Mouse (Mus musculus) urinary bladder, postnatal 25 days (tissue): ENCODE measurements around the gene Snx27.

ENCODE experiments used
- DNase-seq: peaks from one replicate; pipeline ENCODE4 v3.0.0; 2022; ENCODE audit warnings: low spot score

The Snx27 gene

DNA sequence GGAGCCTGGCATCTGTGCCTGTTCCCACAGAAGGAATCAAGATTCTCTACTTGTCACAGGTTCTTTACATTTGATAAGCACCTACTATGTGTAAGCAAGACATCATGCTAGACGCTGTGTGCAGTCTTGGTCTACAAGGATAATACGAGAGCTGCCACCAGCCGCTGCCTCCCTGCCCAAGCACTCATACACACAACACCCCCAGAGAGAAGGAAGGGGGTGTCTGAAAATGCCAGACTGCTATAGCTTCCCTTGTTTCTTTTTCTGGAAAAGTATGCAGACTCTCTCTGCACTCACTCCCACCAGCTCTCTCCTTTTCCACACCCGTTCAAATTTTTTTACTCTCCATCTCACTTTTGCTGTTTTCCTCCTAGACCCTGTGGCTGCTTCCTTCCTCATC lies 105.1 kb downstream of the Snx27 start:
- DNase-seq, result no peak

DNA sequence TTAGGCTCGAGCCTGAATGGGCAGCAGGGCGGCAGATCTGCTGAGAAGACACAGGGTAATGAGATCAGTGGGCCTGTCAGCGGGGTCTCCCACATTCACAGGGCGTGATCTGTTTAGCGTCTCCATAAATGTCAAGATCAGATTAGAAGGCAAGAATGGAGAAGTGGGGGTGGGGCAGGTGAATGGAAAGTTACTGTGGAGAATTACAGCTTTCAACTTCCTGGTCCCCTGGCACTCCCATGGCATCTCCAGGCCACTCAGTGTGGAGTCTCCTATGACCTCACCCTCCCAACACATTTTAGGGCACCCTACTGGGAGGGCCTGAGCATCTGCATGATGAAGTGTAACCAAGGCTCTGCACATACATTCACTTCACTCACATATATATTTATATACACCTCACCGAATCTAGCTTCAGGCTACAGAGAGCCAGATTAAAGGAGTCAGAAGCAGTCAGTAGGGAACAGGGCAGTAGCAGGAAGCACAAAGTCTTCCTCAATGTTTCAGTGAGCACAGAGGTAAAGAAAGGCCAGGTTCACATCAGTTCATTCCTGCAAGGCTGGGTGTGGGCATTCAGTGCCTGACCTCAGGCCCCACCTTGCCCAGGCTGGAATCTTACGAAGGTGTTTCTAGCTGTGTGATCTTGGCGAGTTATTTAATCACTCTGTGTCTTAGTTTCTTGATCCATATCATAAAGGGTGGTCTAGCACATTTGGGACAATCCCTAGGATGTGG lies 106.0 kb downstream of the Snx27 start:
- DNase-seq, result no peak

DNA sequence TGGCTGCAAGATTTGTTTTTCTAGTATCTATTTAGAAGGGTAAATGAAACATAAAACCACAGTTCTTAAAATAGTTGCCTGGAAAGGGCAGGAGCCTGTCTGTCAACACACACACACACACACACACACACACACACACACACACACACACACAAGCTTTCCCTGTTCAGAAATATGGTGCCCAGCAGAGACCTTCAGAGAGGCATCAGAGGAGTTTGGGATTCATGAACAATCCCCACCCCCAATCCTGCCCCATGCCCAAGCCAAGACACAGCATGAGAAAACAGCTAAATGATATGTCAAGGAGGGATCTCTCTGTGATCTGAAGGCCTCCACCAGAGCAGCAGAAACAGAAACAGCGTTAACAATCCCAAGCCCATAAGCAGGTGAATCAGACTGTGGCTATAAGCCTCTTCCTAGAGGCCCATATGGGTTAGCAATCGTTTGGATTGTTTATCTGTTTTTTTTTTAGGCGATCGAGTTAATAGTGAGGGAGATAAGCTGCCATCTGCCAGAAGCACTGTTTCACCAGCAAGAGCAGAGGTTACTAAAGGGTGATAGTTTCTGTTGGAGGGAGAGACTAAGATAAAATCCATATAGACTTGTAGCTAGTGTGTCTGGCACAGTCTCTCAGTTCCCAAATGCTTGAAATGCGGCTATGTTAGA lies 108.8 kb downstream of the Snx27 start:
- DNase-seq, result no peak

DNA sequence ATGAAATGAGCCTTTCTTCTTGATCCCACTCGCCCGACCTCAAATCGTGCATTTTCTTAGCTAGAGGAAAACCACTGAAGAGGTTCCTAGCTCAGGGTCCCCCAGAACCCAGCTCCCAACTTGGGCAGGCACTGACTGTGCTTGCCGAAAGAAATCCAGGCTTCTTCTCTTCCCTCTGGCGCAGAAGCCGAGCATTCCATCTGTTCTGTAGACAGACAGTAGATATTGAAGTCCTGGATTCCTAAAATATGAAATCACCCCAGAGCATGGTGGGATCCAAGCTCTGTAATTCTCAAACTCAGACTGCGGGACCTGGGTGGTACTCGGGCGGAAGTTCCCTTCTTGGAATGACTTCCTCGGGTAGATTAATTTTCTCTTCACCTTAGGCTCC lies 109.4 kb downstream of the Snx27 start:
- no peak for DNase-seq

DNA sequence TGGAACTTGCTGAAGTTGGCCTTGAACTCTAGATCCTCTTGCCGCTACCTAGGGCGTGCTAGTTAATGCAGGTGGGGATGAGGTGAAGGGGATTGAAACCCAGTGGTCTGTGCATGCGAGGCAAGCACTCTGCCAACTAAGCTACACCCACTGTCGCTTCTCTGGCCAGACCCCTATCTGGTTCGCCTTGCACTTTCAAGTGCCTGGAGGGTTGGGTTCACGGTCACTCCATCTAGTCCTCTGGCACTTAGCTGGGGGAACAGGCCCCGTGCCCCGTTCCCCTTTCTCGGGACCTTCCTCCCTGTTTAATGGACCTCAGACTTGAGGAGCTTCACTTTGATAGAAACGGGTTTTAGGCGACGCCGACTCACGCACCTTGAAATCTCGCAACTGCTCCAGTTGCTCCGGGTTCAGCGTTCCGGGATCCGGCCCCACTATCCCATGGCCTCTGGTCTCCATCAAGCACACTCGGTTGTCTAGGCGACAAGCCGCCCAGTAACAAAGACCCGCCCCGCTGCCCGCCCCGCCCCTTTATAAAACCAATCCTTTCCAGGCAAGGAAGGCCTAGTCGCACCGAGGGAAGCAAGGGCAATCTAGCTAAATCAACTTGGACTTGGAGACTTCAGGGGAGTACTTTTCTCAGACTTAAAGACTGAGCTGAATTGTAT lies 109.9 kb downstream of the Snx27 start:
- peak; percentile 18 for DNase-seq

DNA sequence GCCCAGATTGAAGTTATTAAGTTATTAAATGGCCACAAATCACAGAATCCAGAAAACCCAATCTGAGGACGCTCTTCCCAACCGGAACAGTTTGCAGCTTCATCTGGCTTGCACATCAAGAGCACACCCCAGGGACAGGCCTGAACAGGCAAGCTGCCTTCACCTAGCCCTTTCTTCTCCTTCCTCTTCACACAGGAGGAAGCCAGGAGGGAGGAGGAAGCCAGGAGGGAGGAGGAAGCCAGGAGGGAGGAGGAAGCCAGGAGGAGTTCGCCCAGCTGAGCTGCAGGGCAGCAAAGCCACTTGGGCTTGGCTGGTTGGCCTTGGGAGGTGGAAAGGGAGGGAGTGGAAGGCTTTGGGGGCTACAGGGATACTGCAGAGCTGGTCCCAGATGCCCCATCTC lies 113.6 kb downstream of the Snx27 start:
- no peak for DNase-seq

DNA sequence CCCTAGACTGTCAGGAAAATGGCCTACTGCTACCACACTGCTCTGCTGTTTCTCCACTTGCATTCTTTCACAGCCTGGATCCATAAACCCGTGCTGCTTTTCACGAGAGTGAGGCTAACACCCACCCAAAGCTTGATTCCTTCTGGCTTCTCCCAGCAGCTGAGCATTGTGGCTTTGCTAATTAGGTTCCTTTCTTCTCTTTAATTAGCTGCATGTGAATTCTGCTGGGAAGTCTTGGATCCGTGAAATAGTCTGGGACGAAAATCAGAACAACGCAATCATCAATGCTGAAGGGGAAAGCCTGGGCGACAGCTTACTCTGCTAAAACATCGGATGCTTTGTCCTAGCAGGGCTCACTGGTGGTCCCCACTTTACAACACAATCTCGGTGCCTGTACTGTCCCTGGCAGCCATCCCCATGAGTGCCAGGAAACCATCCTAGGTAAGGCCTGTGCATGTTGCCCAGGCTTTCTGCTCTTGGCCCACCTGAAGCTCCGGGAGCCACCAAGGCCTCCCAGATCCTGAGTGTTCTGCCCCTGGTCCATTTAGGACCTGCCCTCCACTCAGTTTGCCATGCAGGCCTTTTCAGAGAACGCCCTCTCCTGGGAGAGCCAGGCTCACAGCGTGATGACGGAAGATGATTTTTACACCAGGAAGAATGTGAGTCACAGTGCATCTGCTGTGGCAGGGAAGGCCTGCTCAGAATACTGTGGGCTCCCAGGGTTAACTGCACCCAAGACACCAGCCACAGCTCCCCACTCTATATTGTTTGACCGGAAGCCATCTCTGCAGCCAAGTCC lies 116.7 kb downstream of the Snx27 start:
- DNase-seq, result no peak

DNA sequence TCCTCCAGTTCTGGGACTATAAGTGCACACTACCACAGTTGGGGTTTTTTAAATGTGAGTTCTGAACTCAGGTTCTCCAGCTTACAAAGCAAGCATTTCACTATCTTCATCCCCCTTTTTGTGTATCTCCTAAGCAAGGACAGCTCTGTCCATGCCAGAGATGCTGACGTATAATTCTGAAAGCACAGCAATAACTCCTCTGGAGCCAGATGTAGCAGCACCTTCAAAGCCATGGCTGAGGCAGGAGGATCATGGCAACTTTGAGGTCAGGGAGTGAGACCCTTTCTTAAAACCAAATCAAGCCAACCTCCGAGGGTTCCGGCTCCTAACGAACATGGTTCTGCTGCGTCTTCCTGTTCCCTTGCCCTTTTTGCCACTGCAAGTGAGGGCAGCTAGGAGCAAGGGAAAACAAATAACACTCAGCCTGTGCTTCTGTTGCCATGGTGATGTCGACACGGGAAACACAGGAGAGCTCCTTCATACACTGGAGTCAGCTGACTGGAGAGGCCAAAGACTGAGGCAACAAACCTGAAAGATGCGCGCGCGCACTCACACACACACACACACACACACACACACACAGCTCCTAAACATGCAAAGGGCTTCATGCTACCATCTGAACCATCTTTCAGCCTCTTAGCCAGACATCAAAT lies 118.5 kb downstream of the Snx27 start:
- DNase-seq, result no peak

DNA sequence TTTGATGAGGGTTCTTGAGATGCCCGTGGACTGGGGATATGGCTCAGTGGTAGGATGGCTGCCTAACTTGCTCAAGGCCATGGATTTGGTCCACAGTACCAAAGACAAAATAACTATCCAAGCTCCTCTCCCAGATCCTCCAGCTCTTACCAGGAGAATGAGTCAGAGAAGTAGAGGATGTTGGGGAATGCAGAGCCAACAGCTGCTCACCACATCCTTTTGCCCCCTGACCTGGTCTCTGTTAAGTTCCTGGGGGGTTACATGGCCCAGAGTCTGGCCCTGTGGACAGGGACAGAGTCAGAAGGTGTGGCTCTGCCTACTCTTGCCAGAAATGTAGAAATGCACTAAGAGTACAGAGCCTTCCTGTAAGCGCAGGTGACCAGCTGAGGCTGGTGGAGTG lies 122.7 kb downstream of the Snx27 start:
- DNase-seq, result no peak

DNA sequence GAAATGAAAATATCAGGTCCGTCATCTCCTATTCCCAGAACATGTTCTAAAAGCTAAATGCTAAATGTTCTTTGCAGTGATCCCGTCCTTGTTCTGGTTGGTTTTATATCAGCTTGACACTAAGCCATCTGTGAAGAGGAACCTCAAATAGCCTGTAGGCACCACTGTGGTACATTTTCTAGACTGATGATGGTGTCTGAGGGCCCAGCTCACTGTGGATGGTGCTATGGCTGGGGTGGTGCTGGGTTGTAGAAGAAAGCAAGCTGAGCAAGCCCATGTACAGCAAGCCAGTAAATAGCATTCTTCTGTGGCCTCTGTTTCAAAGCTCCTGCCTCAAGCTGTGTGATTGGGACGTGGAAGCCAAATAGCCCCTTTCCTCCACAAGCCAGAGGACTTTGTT lies 125.5 kb downstream of the Snx27 start:
- DNase-seq, result no peak

DNA sequence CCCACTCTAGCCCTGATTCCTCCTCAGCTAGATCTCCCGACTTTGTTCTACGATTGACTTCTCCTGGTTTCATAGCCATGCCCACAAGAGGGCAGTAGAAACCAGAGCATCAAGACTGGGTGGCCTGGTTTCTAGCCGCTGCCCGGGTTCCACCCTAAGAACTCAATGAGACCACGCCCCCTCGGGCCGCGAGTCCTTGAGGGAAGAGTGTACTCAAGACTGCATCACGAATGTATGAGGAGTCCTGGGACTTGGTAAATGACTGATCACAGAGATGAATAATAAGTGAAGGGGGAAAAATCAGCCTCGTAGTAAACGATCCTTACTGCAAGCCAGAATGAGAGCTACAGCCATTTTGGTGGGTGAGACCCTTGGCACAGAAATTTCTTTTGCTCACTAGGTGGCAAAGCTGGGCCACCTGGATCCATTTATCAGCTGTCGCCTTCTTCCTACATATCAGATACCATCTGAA lies 126.0 kb downstream of the Snx27 start:
- DNase-seq, result peak; percentile 70

DNA sequence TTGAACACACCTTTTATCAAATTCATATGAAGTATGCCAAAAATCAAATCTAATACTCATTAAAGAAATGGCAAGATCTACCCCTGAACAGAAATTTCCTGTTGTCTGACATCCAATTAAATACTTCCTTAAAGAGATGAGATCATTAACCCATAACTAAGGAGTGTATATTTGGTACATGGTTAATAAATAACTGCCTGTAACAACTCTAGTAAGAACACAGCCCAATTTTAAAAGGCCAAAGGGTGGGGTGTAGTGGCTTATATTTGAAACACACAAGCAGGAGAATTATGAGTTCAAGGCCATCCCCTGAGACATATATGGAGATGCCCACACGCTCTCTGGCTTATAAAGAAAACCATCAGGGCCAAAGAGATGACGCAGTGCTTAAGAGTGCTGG lies 133.1 kb downstream of the Snx27 start:
- DNase-seq, result no peak
